Mouse (Mus musculus) lung, embryonic 16.5 days (tissue): Measurements from ENCODE around the gene Sdccag8. TPM values are rescaled to one million over a fixed set of nuclear protein-coding genes. Genes with fewer than 3 reads are reported as not detected.

ENCODE experiments used
- ATAC-seq: fragments of 200-750 bp; cut with Nextera tagmentation; 2 replicates; pipeline ENCODE4 v1.8.0; 2017; ENCODE audit warnings: low read depth, mild to moderate bottlenecking, moderate library complexity
- H3K27ac ChIP-seq: fragments of 300-500 bp; sonication (generic); 2 replicates; pipeline ENCODE4 v1.5.1; 2014; ENCODE audit warnings: mild to moderate bottlenecking, control low read depth, low read length
- H3K27me3 ChIP-seq: fragments of 300-500 bp; sonication (generic); 2 replicates; pipeline ENCODE4 v1.6.1; 2014; ENCODE audit warnings: low read depth, low read length, mixed read lengths; ENCODE audit not compliant: control insufficient read depth, insufficient read depth
- H3K36me3 ChIP-seq: fragments of 300-500 bp; sonication (generic); 2 replicates; pipeline ENCODE4 v1.6.1; 2014; ENCODE audit warnings: low read length; ENCODE audit not compliant: control insufficient read depth, insufficient read depth
- H3K4me1 ChIP-seq: fragments of 300-500 bp; sonication (generic); replicated peaks from 2 replicates; pipeline ENCODE4 v1.6.1; 2014; ENCODE audit warnings: low read length, mixed read lengths; ENCODE audit not compliant: control insufficient read depth, insufficient read depth
- H3K4me2 ChIP-seq: fragments of 300-500 bp; sonication (generic); 2 replicates; pipeline ENCODE4 v1.6.1; 2014; ENCODE audit warnings: low read depth, low read length, control low read depth
- H3K4me3 ChIP-seq: fragments of 300-500 bp; sonication (generic); 2 replicates; pipeline ENCODE4 v1.5.1; 2014; ENCODE audit warnings: mild to moderate bottlenecking, low read length, control low read depth
- H3K9ac ChIP-seq: fragments of 300-500 bp; sonication (generic); 2 replicates; pipeline ENCODE4 v1.6.1; 2014; ENCODE audit warnings: low read length, control low read depth
- H3K9me3 ChIP-seq: fragments of 300-500 bp; sonication (generic); 2 replicates; pipeline ENCODE4 v1.6.1; 2016; ENCODE audit warnings: low read length; ENCODE audit not compliant: control insufficient read depth
- WGBS: fragments of 180-500 bp; shearing (Covaris S2); extraction: QIAGEN DNeasy Blood & Tissue Kit; methylation state at CpG from one replicate; pipeline ENCODE4 v1.1.7; 2014; 5-methylcytosine and 5-hydroxymethylcytosine counted together
- polyA plus RNA-seq: library from polyadenylated mRNA; unstranded; fragments of >200 nt; fragmentation: Nextera tagmentation; extraction: Ambion mirVana; gene quantifications from 2 replicates; pipeline ENCODE4 v1.2.1, GENCODE M21; 2015

Gene Sdccag8
- polyA plus RNA-seq, result 16.9 TPM in 2 replicates

GRCm38 (mm10) chr1:176814591-176815062, at the start of gene Sdccag8:
Gene Sdccag8, plus strand, starts transcription at chr1:176814660.
- no peaks in the 10 kb centered on the region for H3K9me3 ChIP-seq
- peak within 1 kb of the TSS; percentile 90 for H3K27ac ChIP-seq
- peak; percentile 96 for ATAC-seq
- peak within 1 kb of the TSS; percentile 76 for H3K4me2 ChIP-seq
- peak within 1 kb of the TSS; percentile 92 for H3K4me3 ChIP-seq
- no peaks in the 10 kb centered on the region for H3K36me3 ChIP-seq
- H3K4me1 ChIP-seq, result peaks cover 15% of the 10 kb centered on the region; the same call in 1 of the 2 replicates
- 0% methylated on average over 25 of the region's 25 CpGs for WGBS
- peak within 1 kb of the TSS; percentile 90 for H3K9ac ChIP-seq
- H3K27me3 ChIP-seq, result no peaks in the 10 kb centered on the region

DNA sequence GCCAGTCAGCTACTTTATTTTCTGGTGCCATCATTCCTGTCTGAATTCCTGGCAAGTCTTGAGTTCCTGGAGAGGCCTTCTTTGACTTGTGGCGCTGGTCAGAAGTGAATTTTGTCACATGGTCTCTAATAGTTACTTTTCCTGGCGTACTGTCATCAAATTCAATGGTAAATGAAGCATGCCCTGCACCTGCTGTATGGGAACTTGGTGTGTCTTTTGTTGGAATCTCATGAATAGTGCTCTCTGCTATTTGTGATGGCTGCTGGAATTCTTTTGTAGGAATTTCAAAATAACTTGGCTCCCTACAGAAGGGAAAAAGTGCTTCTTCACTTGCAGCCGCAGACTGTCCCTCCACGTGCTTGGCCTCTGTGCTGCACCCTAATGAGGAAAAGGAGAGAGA, 39.9 kb upstream of the Sdccag8 start:
- ATAC-seq, result no peak
- H3K4me2 ChIP-seq, result no peak overlapping the region

DNA sequence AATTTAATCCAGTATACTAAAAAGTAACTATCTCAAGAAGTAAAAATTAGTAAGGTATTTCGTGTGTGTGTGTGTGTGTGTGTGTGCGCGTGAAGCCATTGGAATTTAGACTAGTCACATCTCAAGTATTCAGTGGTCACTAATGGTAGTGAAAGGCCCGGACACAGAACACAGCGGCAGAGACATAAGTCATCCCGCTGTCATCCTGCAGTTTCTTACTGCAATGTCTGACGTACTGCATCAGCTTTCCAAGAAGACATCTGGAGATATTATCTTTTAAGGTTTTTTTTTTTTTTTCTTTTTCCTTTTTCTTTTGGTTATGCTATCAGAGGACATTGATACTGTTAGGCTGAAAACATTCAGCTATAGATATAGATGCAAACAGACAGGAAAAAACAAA, 25.1 kb upstream of the Sdccag8 start:
- H3K27me3 ChIP-seq, result no peaks in the 10 kb centered on the region
- no peak overlapping the region for H3K27ac ChIP-seq
- 82% methylated on average over 7 of the region's 7 CpGs for WGBS
- no peaks in the 10 kb centered on the region for H3K9me3 ChIP-seq
- peaks cover 7% of the 10 kb centered on the region; the same call in 1 of the 2 replicates for H3K36me3 ChIP-seq
- ATAC-seq, result no peak
- H3K4me1 ChIP-seq, result no peaks in the 10 kb centered on the region
- no peak overlapping the region for H3K4me3 ChIP-seq
- H3K9ac ChIP-seq, result no peak overlapping the region
- H3K4me2 ChIP-seq, result no peak overlapping the region

More for the DNA sequence above, 39.9 kb upstream of the Sdccag8 start:
- Histone ChIP-seq H3K4me1 (no peaks in the 10 kb centered on the region), H3K36me3 (peaks cover 3% of the 10 kb centered on the region), H3K27ac (no peak overlapping the region), H3K27me3 (no peaks in the 10 kb centered on the region), H3K9me3 (no peaks in the 10 kb centered on the region), H3K9ac (no peak overlapping the region), H3K4me3 (no peak overlapping the region)
- 86% methylated on average over 4 of the region's 4 CpGs for WGBS

DNA sequence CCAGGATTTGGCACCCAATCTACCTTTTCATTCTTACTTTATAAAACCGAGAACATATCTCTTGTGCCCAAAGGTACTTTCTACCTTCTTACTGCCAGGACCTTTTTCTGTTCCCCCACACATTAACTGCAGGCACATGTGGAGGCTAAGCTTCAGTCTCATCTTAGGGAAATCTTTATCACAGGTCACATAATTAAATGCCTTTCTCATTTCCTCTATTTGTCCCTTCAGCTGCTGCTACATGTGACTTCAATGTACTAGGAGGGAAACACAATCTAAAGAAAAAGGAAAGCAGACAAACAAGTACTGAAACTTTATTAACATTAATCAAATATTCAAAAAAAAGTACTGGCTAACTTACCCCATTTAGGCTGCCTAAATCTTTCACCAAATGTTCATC, 22.3 kb upstream of the Sdccag8 start:
- H3K27ac ChIP-seq, result no peak overlapping the region
- 92% methylated on average over 1 of the region's 1 CpGs for WGBS
- no peaks in the 10 kb centered on the region for H3K9me3 ChIP-seq
- H3K36me3 ChIP-seq, result peaks cover 4% of the 10 kb centered on the region; the same call in 1 of the 2 replicates
- no peaks in the 10 kb centered on the region for H3K4me1 ChIP-seq
- no peak for ATAC-seq
- H3K9ac ChIP-seq, result no peak overlapping the region
- no peak overlapping the region for H3K4me2 ChIP-seq
- no peaks in the 10 kb centered on the region for H3K27me3 ChIP-seq
- H3K4me3 ChIP-seq, result no peak overlapping the region

GRCm38 (mm10) chr1:176798673-176799072, 15.8 kb upstream of the Sdccag8 start:
- H3K36me3 ChIP-seq, result no peaks in the 10 kb centered on the region
- no peak for ATAC-seq
- H3K9me3 ChIP-seq, result no peaks in the 10 kb centered on the region
- no peak overlapping the region for H3K4me2 ChIP-seq
- no peak overlapping the region for H3K4me3 ChIP-seq
- no peaks in the 10 kb centered on the region for H3K27me3 ChIP-seq
- H3K27ac ChIP-seq, result no peak overlapping the region
- no peak overlapping the region for H3K9ac ChIP-seq
- H3K4me1 ChIP-seq, result peaks cover 3% of the 10 kb centered on the region

DNA sequence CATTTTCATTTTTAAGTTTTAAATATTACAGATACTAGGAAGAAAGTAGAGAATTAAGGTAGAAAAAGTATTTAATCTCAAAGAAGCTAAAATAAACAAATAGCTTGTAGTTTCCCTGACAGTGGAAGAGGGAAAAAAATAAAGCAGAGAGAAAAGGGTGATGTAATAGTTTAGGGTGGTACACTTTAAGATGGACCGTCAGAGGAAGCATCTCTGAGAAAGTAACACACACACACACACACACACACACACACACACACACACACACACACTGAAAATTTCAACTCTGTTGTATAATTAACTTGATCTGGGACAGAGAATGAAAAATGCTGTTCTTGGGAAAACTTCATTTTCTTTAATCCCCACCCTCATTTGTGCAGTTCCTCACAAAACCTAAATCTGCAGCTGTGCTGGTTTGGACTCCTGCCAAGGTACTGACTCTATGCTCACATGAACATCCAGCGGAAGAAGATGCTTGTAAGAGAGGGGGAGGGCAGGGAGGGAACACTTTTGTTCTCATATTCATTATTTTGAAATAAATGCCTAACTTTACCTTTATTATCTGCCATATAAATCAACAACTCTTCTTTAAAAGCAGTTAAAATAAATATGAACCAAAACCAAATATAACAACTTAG, 13.6 kb upstream of the Sdccag8 start:
- Histone ChIP-seq H3K4me1 (peaks cover 3% of the 10 kb centered on the region), H3K4me3 (no peak overlapping the region), H3K9me3 (no peaks in the 10 kb centered on the region), H3K27ac (no peak overlapping the region), H3K36me3 (no peaks in the 10 kb centered on the region), H3K27me3 (no peaks in the 10 kb centered on the region), H3K4me2 (no peak overlapping the region), H3K9ac (no peak overlapping the region)
- 18% methylated on average over 2 of the region's 2 CpGs for WGBS
- peak; percentile 86 for ATAC-seq

- no peaks in the 10 kb centered on the region for H3K9me3 ChIP-seq
Measured at GRCm38 (mm10) chr1:176810161-176810560, 4.3 kb upstream of the Sdccag8 start.

DNA sequence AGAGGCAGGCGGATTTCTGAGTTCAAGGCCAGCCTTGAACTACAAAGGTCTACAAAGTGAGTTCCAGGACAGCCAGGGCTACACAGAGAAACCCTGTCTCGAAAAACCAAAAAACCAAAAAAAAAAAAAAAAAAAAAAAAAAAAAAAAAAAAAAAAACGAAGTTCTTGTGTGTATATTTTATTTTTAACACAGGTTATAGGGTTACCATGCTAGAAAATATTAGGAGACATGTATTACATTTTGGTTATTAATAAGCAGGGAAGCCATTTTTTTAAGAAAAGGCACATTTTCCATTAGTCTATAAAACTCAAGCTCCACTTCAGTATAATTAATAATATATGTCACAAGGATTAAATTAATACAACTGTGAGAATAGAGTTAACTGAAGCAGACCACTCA, 2.6 kb upstream of the Sdccag8 start:
- H3K27me3 ChIP-seq, result no peaks in the 10 kb centered on the region
- H3K4me1 ChIP-seq, result peaks cover 14% of the 10 kb centered on the region; the same call in 1 of the 2 replicates
- H3K4me2 ChIP-seq, result peak overlapping the region; percentile 76
- H3K36me3 ChIP-seq, result no peaks in the 10 kb centered on the region
- no peak overlapping the region; the same call in 1 of the 2 replicates for H3K4me3 ChIP-seq
- 71% methylated on average over 3 of the region's 3 CpGs for WGBS
- no peak overlapping the region for H3K9ac ChIP-seq
- no peaks in the 10 kb centered on the region for H3K9me3 ChIP-seq
- ATAC-seq, result no peak
- H3K27ac ChIP-seq, result no peak overlapping the region

More at GRCm38 (mm10) chr1:176810161-176810560, 4.3 kb upstream of the Sdccag8 start:
- Histone ChIP-seq H3K27ac (no peak overlapping the region), H3K27me3 (no peaks in the 10 kb centered on the region), H3K4me1 (peaks cover 14% of the 10 kb centered on the region; the same call in 1 of the 2 replicates), H3K9ac (no peak overlapping the region), H3K4me3 (no peak overlapping the region), H3K36me3 (no peaks in the 10 kb centered on the region), H3K4me2 (no peak overlapping the region)
- no peak for ATAC-seq

GRCm38 (mm10) chr1:176812491-176813291, 1.8 kb upstream of the Sdccag8 start:
- H3K4me2 ChIP-seq, result peak overlapping the region; percentile 76
- 14% methylated on average over 11 of the region's 11 CpGs for WGBS
- no peaks in the 10 kb centered on the region for H3K36me3 ChIP-seq
- peak overlapping the region; percentile 90 for H3K27ac ChIP-seq
- ATAC-seq, result no peak
- no peaks in the 10 kb centered on the region for H3K9me3 ChIP-seq
- H3K27me3 ChIP-seq, result no peaks in the 10 kb centered on the region
- H3K9ac ChIP-seq, result peak overlapping the region; percentile 90
- H3K4me1 ChIP-seq, result peaks cover 14% of the 10 kb centered on the region; the same call in 1 of the 2 replicates
- peak overlapping the region; percentile 92 for H3K4me3 ChIP-seq
